8 mouse cellular contexts compared by ENCODE assay signal in the genomic region with DNA sequence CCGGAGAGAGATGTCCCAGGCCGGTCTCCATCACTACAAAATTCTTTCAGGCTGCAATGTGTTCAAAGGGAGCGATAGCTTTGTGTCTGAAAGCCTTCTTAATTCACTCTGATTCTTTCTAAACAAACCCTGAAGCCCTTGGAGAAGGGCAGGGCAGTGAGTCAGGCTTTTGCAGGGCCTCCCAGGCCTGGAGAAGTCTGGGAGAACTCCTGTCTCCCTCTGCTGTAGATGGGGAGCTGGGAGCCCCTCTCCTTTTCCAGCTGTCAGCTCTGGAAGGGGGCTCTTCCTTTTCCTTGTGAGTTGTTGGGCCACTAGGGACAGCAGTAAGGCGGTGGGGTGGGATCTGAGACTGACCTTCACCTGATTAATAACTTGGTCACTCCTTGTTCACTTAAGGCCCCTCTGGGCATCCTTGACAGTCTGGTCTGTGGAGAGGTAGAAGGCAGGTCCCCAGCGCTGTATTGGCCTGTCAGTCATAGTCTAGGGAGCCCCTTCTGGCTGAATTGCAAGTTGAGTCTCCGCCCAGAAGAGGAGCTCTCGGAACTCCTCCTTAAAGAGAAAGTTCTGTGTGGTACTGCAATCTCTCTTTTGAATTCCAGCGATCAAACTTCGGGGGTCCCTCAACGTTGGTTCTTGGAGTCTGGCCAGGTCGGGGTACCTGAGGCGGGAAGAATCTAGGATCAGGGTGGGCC. TPM values are rescaled to one million over a fixed set of nuclear protein-coding genes. Genes with fewer than 3 reads are reported as not detected.
DNase-seq lines count a peak whose midpoint lies in the region; ATAC-seq and TF ChIP-seq lines count a peak whose summit lies in the region.

No protein-coding gene starts in this region.

- peaks cover 98% of the 10 kb centered on the region for H3K27me3 ChIP-seq in CH12.LX (replicated peaks)
- peaks cover 3% of the 10 kb centered on the region for H3K27me3 ChIP-seq in forebrain, embryonic 11.5 days (ENCODE audit: control insufficient read depth, insufficient read depth, low read length)

- no peak overlapping the region for H3K27ac ChIP-seq in CH12.LX (ENCODE audit: insufficient read depth, low read depth)
- H3K27ac ChIP-seq in forebrain, embryonic 11.5 days (ENCODE audit: low read depth, low read length), result peak overlapping the region; percentile 57

- H3K9ac ChIP-seq in CH12.LX (ENCODE audit: insufficient read depth, low read depth), result no peak overlapping the region
- H3K9ac ChIP-seq in forebrain, embryonic 11.5 days (ENCODE audit: low read length), result peak overlapping the region; percentile 70

- TF ChIP-seq CTCF in CH12.LX (conservative IDR thresholded peaks at IDR 0.05 in 1 of 2, IDR thresholded peaks at IDR 0.05 in 1 of 2; ENCODE audit: low read depth in 2 of 2, low read length in 2 of 2), result no peak

- DNase-seq in cerebellum, postnatal 10 days, result peak; percentile 56 to 62
- DNase-seq in cerebellum, adult 18-20 months, result no peak
- DNase-seq in CH12.LX (ENCODE audit: extremely low read depth), result no peak
- peak; percentile 74 for DNase-seq in forebrain, embryonic 11.5 days (ENCODE audit: low spot score)
- peak; percentile 26 for DNase-seq in kidney, adult 9 months
- DNase-seq in lung, postnatal 36 days, result peak; percentile 72
- no peak for DNase-seq in urinary bladder, postnatal 36 days (ENCODE audit: low spot score in 2 of 2)
- no peak for DNase-seq in cerebellum, adult 11 months

- no peaks in the 10 kb centered on the region for H3K36me3 ChIP-seq in CH12.LX (replicated peaks in 1 of 2; ENCODE audit: control insufficient read depth in 1 of 2, insufficient read depth in 1 of 2, low read length in 1 of 2)
- H3K36me3 ChIP-seq in forebrain, embryonic 11.5 days (ENCODE audit: control insufficient read depth, insufficient read depth, low read length), result no peaks in the 10 kb centered on the region

- 6% methylated on average over 12 of the region's 12 CpGs for WGBS in forebrain, embryonic 11.5 days

- ATAC-seq in forebrain, embryonic 11.5 days (replicated peaks; ENCODE audit: low FRiP score), result peak; percentile 77

- dilution Hi-C loops in CH12.LX (cut with MboI; ENCODE audit: extremely low pct_ligation_motif_present, extremely low pct_unique_long_range_greater_than_20kb, low sequenced_read_pairs), result no loop called here

- TF ChIP-seq RAD21 in CH12.LX (IDR thresholded peaks at IDR 0.05; ENCODE audit: low read depth, low read length), result no peak

- in situ Hi-C loops in CH12.LX (cut with MboI; ENCODE audit: low pct_ligation_motif_present, low pct_unique_long_range_greater_than_20kb, low sequenced_read_pairs), result no loop called here

- H3K4me1 ChIP-seq in CH12.LX (ENCODE audit: control insufficient read depth in 1 of 2, insufficient read depth in 2 of 2), result 0 out of 4 replicates have a peak, but pooled peaks cover 0 to 2% of the 10 kb centered on the region in 2 experiments
- peaks cover 11% of the 10 kb centered on the region; the same call in 1 of the 2 replicates for H3K4me1 ChIP-seq in forebrain, embryonic 11.5 days (replicated peaks; ENCODE audit: control insufficient read depth, insufficient read depth, low read length)

- no peaks in the 10 kb centered on the region for H3K9me3 ChIP-seq in CH12.LX (replicated peaks; ENCODE audit: low read length)
- H3K9me3 ChIP-seq in forebrain, embryonic 11.5 days (ENCODE audit: control insufficient read depth, low read length), result no peaks in the 10 kb centered on the region

- peak overlapping the region; percentile 55; the same call in 1 of the 2 replicates for H3K4me2 ChIP-seq in CH12.LX (ENCODE audit: insufficient read depth, low read depth, poor library complexity, severe bottlenecking)
- H3K4me2 ChIP-seq in forebrain, embryonic 11.5 days (ENCODE audit: low read depth, low read length, severe bottlenecking), result peak overlapping the region; percentile 61

- peak overlapping the region in 1 of 3 experiments; percentile 8 for H3K4me3 ChIP-seq in CH12.LX (replicated peaks in 1 of 3; ENCODE audit: low read depth in 2 of 3, low read length in 2 of 3, poor library complexity in 1 of 3)
- H3K4me3 ChIP-seq in forebrain, embryonic 11.5 days (ENCODE audit: low read depth, low read length), result peak overlapping the region; percentile 58

- TF ChIP-seq POLR2A in CH12.LX (IDR thresholded peaks at IDR 0.05; ENCODE audit: low read depth, low read length), result no peak

- TF ChIP-seq EP300 in CH12.LX (IDR thresholded peaks at IDR 0.05; ENCODE audit: low read length), result no peak

- H3K79me2 ChIP-seq in CH12.LX (replicated peaks; ENCODE audit: control insufficient read depth, extremely low read depth, insufficient read depth, poor library complexity, severe bottlenecking), result no peaks in the 10 kb centered on the region

TF ChIP-seq in CH12.LX, 34 proteins besides CTCF, POLR2A, EP300 and RAD21:
- TF ChIP-seq MAX (IDR thresholded peaks at IDR 0.05; ENCODE audit: low read length), result no peak
- no peak for TF ChIP-seq CHD1 (IDR thresholded peaks at IDR 0.05; ENCODE audit: low read depth, low read length)
- TF ChIP-seq TBP (conservative IDR thresholded peaks at IDR 0.05; ENCODE audit: low read depth, low read length), result no peak
- no peak for TF ChIP-seq PAX5 (IDR thresholded peaks at IDR 0.05; ENCODE audit: low read length)
- no peak for TF ChIP-seq MEF2A (IDR thresholded peaks at IDR 0.05; ENCODE audit: borderline replicate concordance, low read depth, low read length)
- TF ChIP-seq ELF1 (IDR thresholded peaks at IDR 0.05; ENCODE audit: low read depth, low read length), result no peak
- TF ChIP-seq ZC3H11A (IDR thresholded peaks at IDR 0.05; ENCODE audit: low read depth, low read length), result no peak
- no peak for TF ChIP-seq NRF1 (IDR thresholded peaks at IDR 0.05; ENCODE audit: low read depth, low read length)
- no peak for TF ChIP-seq JUN (IDR thresholded peaks at IDR 0.05; ENCODE audit: insufficient read depth, low read depth, low read length)
- TF ChIP-seq HCFC1 (IDR thresholded peaks at IDR 0.05; ENCODE audit: low read depth, low read length), result no peak
- TF ChIP-seq ETS1 (conservative IDR thresholded peaks at IDR 0.05; ENCODE audit: low read depth, low read length), result no peak
- TF ChIP-seq BHLHE40 (IDR thresholded peaks at IDR 0.05; ENCODE audit: low read depth, low read length), result no peak

RNA-seq across cellular contexts. Expression of a gene that starts 0.6 kb away (rescaled TPM):
- total RNA-seq in CH12.LX (2012; rRNA removed), result 0.04 TPM in 2 replicates
- total RNA-seq in CH12.LX (2014; rRNA removed), result not detected in 2 replicates
- polyA plus RNA-seq in CH12.LX (2012; ENCODE audit: insufficient read length, low read depth), result not detected in 2 replicates
- 20.9 and 23.7 TPM in 2 replicates for polyA plus RNA-seq in forebrain, embryonic 11.5 days (2014; fragmentation: Nextera tagmentation; extraction: Ambion mirVana)

Comparison
In these comparisons a context has a peak if more than half of its experiments do, and no peak if none do; other contexts are left out.
1. DNase-seq: peak in cerebellum, postnatal 10 days (2 of 2), forebrain, embryonic 11.5 days (single experiment), kidney, adult 9 months (single experiment) and lung, postnatal 36 days (single experiment); none in cerebellum, adult 18-20 months (0 of 2), CH12.LX (single experiment), urinary bladder, postnatal 36 days (0 of 2) and cerebellum, adult 11 months (single experiment).
2. RNA of a gene that starts 0.6 kb away (polyA plus RNA-seq): 20.9 to 23.7 TPM in forebrain, embryonic 11.5 days; not detected in CH12.LX; every median in the first group is over 10 times any median in the second.